In the genomic region with DNA sequence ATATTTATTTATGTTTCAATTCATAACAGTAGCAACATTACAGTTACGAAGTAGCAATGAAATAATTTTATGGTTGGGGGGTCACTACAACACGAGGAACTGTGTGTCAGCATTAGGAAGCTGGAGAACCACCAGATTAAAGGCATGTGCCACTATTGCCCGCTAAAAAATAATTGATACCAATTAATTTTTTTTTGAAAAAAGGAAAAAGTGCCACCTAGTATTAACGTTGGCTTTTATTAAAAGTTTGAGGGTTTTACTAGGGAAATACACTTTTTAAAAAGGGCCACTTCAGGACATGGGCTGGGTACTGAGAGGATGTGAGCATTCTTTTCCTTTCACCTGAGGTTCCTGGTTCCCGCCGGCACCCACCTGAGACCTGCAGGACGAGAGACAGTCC, we compare ENCODE assay signal across 8 mouse cellular contexts. TPM values are rescaled to one million over a fixed set of nuclear protein-coding genes. Genes with fewer than 3 reads are reported as not detected.
A peak's percentile ranks its signal among the peaks of the same experiment; 100 is the strongest.
DNase-seq lines count a peak whose midpoint lies in the region; ATAC-seq and TF ChIP-seq lines count a peak whose summit lies in the region.

A gene (plus strand): TSS at position 301 of the 400 bp plus-strand sequence.

- no peaks in the 10 kb centered on the region for H3K9me3 ChIP-seq in lung, postnatal 0 days (ENCODE audit: low read length)
- H3K9me3 ChIP-seq in limb, embryonic 13.5 days = no peaks in the 10 kb centered on the region
- no peaks in the 10 kb centered on the region for H3K9me3 ChIP-seq in stomach, embryonic 15.5 days

- H3K27ac ChIP-seq in lung, postnatal 0 days (ENCODE audit: low read length) = peak within 1 kb of the TSS; percentile 87
- peak within 1 kb of the TSS; percentile 77 for H3K27ac ChIP-seq in limb, embryonic 13.5 days
- peak within 1 kb of the TSS; percentile 74 for H3K27ac ChIP-seq in stomach, embryonic 15.5 days

- H3K27me3 ChIP-seq in lung, postnatal 0 days (replicated peaks; ENCODE audit: insufficient read depth, low read length) = no peaks in the 10 kb centered on the region
- no peaks in the 10 kb centered on the region for H3K27me3 ChIP-seq in limb, embryonic 13.5 days
- H3K27me3 ChIP-seq in stomach, embryonic 15.5 days (replicated peaks) = no peaks in the 10 kb centered on the region

- 21% methylated on average over 7 of the region's 7 CpGs for WGBS in lung, postnatal 0 days
- WGBS in limb, embryonic 13.5 days = 16% methylated on average over 7 of the region's 7 CpGs
- 16% methylated on average over 7 of the region's 7 CpGs for WGBS in stomach, embryonic 15.5 days

- H3K4me2 ChIP-seq in lung, postnatal 0 days (replicated peaks; ENCODE audit: low read depth, low read length) = peak within 1 kb of the TSS; percentile 94
- peak within 1 kb of the TSS; percentile 98 for H3K4me2 ChIP-seq in limb, embryonic 13.5 days (replicated peaks)
- H3K4me2 ChIP-seq in stomach, embryonic 15.5 days = peak within 1 kb of the TSS; percentile 94

- peaks cover 5% of the 10 kb centered on the region; the same call in 1 of the 2 replicates for H3K4me1 ChIP-seq in lung, postnatal 0 days (ENCODE audit: insufficient read depth, low read depth, low read length)
- peaks cover 56% of the 10 kb centered on the region for H3K4me1 ChIP-seq in limb, embryonic 13.5 days
- 0 out of 2 replicates have a peak, but pooled peaks cover 6% of the 10 kb centered on the region for H3K4me1 ChIP-seq in stomach, embryonic 15.5 days

- no peaks in the 10 kb centered on the region for H3K36me3 ChIP-seq in lung, postnatal 0 days (ENCODE audit: insufficient read depth, low read length)
- no peaks in the 10 kb centered on the region for H3K36me3 ChIP-seq in limb, embryonic 13.5 days
- no peaks in the 10 kb centered on the region for H3K36me3 ChIP-seq in stomach, embryonic 15.5 days

- ATAC-seq in lung, postnatal 0 days = no peak
- ATAC-seq in erythroblast, adult 5-6 weeks (replicated peaks; ENCODE audit: low FRiP score, poor library complexity, severe bottlenecking) = no peak
- ATAC-seq in limb, embryonic 13.5 days (ENCODE audit: low FRiP score, low read depth) = no peak
- no peak for ATAC-seq in stomach, embryonic 15.5 days (ENCODE audit: insufficient read depth, low FRiP score, low read depth)

- TF ChIP-seq EP300 in lung, postnatal 0 days (IDR thresholded peaks at IDR 0.05) = no peak

- no peak for DNase-seq in lung, postnatal 0 days (ENCODE audit: low spot score)
- DNase-seq in lung, postnatal 4 days = no peak
- DNase-seq in heart, postnatal 25 days (ENCODE audit: low spot score) = no peak
- DNase-seq in yolk sac, embryonic 10.5 days (ENCODE audit: low spot score) = no peak
- no peak for DNase-seq in cerebellum, adult 18-20 months

- intact Hi-C loops in heart, postnatal 25 days (cut with DNase I) = no loop called here

- no peak for TF ChIP-seq CTCF in lung, postnatal 0 days (IDR thresholded peaks at IDR 0.05)

- peak within 1 kb of the TSS; percentile 83 for H3K4me3 ChIP-seq in lung, postnatal 0 days (ENCODE audit: low read depth, low read length)
- H3K4me3 ChIP-seq in limb, embryonic 13.5 days = peak within 1 kb of the TSS; percentile 95
- H3K4me3 ChIP-seq in stomach, embryonic 15.5 days (replicated peaks) = peak within 1 kb of the TSS; percentile 81

- H3K9ac ChIP-seq in lung, postnatal 0 days (replicated peaks; ENCODE audit: low read depth) = peak within 1 kb of the TSS; percentile 71
- peak within 1 kb of the TSS; percentile 95 for H3K9ac ChIP-seq in limb, embryonic 13.5 days
- peak within 1 kb of the TSS; percentile 86 for H3K9ac ChIP-seq in stomach, embryonic 15.5 days

RNA-seq across cellular contexts. Expression of the gene that starts here (rescaled TPM):
- polyA plus RNA-seq in lung, postnatal 0 days (2015; fragmentation: Nextera tagmentation; extraction: Ambion mirVana) = 31.0 and 31.1 TPM in 2 replicates
- 250 and 267 TPM in 2 replicates for total RNA-seq in erythroblast, adult 5-6 weeks (2015; ENCODE audit: low replicate concordance)
- 332 and 572 TPM in 2 replicates for total RNA-seq in erythroblast, adult 5-6 weeks (2017; ENCODE audit: low replicate concordance)
- 10 to 100 TPM; 27.4 to 30.6 TPM for total RNA-seq in heart, postnatal 25 days (2021)
- polyA plus RNA-seq in limb, embryonic 13.5 days (2015; fragmentation: Nextera tagmentation; extraction: Ambion mirVana) = 70.6 and 72.6 TPM in 2 replicates
- 32.8 and 41.6 TPM in 2 replicates for polyA plus RNA-seq in stomach, embryonic 15.5 days (2015; fragmentation: Nextera tagmentation; extraction: Ambion mirVana)

Comparison
In these comparisons a context has a peak if more than half of its experiments do, and no peak if none do; other contexts are left out.
1. RNA of the gene that starts here (total RNA-seq): 250 to 572 TPM in erythroblast, adult 5-6 weeks; 27.4 to 30.6 TPM in heart, postnatal 25 days; every median in the first group is over 4 times any median in the second.
2. Peak in every context shown above with its lines, with median percentiles within 50 percentile points of each other: H3K27ac ChIP-seq, H3K4me2 ChIP-seq, H3K4me3 ChIP-seq and H3K9ac ChIP-seq.